Mouse (Mus musculus): ENCODE measurements around the gene Gata2. TPM values are rescaled to one million over a fixed set of nuclear protein-coding genes. Genes with fewer than 3 reads are reported as not detected.

Gata2 gene
- 3.3 and 7.5 TPM in 2 replicates for polyA plus RNA-seq (2021; fragmentation: Nextera tagmentation)
- long read RNA-seq, experiment 1, transcript Gata2-201 (6 exons, 3,571 nt), result major isoform, 8 of 9 reads
- long read RNA-seq, experiment 1, partial matches to known transcripts, result 1 of 9 reads
- long read RNA-seq, experiment 1, other reads (novel, unspliced or antisense), result 0 of 9 reads
- long read RNA-seq, experiment 2, partial matches to known transcripts, result 3 of 5 reads
- long read RNA-seq, experiment 2, other reads (novel, unspliced or antisense), result 0 of 5 reads

DNA sequence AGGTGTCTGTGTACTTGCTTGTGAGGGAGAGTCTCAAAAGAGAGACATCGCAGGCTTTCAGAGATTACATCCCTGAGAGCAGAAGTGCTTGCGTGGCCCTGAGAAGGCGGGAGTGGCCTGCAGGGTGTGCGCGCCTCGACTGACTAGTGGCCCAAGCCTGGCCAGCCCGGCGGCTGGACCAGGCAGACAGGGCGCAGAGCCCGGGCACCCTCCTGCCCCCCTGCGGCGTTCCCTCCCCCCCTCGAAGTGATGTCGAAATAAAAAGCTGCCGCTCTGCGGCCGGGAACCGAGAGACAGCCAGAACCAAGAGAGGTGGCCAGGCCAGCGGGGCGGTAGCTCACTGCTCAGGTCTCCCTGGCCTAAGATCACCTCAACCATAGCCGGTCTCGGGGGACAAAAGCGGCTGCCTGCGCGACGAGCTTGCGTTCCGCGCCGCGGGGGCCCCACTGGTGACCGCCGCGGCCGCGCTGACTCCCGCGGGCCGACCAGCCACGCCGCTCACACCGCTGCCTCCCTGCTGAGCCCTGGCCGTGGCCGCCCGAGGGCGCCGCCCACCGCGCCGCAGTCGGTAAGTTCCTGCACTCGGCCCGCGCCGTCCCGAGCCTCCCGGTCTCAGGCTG lies at the start of gene Gata2:
Gata2 (plus strand) TSS at position 459 of the 620 bp plus-strand sequence.

DNA sequence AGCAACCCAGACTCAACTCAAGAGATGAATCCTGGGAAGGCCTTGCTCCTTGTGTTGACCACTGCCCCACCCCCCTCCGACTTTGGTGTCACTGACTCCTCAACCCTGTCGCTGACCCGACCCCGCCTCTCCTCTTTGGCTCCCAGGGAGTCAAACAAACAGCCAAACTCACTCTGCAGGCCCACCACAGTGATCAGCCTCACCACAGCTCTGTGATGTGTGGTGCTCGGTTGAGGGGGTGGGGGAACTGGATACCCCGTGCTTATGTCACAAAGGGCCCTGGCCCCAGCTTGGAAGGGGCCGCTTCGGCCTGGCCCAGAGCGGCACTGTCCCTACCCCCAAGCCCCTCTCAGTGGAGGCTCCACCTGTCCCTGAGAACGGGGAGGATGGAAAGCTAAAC lies 28.3 kb downstream of the Gata2 start, which contains the start of gene Dnajb8:
Dnajb8 (plus strand) TSS at position 301 of the 400 bp plus-strand sequence.

Other genes starting within 250 kb of the Gata2 start
- 1.7 and 24.2 TPM in 2 replicates for gene H1fx, start 212.3 kb upstream of the Gata2 start, polyA plus RNA-seq (2021; fragmentation: Nextera tagmentation)
- 324 and 362 TPM in 2 replicates for gene Rab7, start 148.6 kb upstream of the Gata2 start, polyA plus RNA-seq (2021; fragmentation: Nextera tagmentation)
- gene Rpn1, start 109.4 kb upstream of the Gata2 start, polyA plus RNA-seq (2021; fragmentation: Nextera tagmentation), result 111 and 122 TPM in 2 replicates
- not detected in 2 replicates for gene Dnajb8, start 28.4 kb downstream of the Gata2 start, polyA plus RNA-seq (2021; fragmentation: Nextera tagmentation)

Measured in left cerebral cortex, adult 6 months (tissue).